Mouse (Mus musculus) hindbrain, embryonic 10.5 days (tissue): ENCODE data around the gene Elovl2. TPM values are rescaled to one million over a fixed set of nuclear protein-coding genes. Genes with fewer than 3 reads are reported as not detected.
"Not testable (repeated sequence)": the region's sequence is repeated elsewhere in the genome, so short reads cannot be mapped to it uniquely, and the experiment has no call there.

Experiments used
- DNase-seq: peaks from one replicate; pipeline ENCODE4 v3.0.0-alpha.2; 2017; ENCODE audit warnings: low spot score
- H3K27ac ChIP-seq: fragments of 300-500 bp; sonication (generic); 2 replicates; pipeline ENCODE4 v1.5.1; 2016; ENCODE audit warnings: mild to moderate bottlenecking, moderate library complexity
- H3K27me3 ChIP-seq: fragments of 300-500 bp; sonication (generic); 2 replicates; pipeline ENCODE4 v1.6.1; 2016; ENCODE audit warnings: mild to moderate bottlenecking; ENCODE audit not compliant: poor library complexity, insufficient read depth, severe bottlenecking
- H3K36me3 ChIP-seq: fragments of 300-500 bp; sonication (generic); 2 replicates; pipeline ENCODE4 v1.6.1; 2016; ENCODE audit warnings: mild to moderate bottlenecking, moderate library complexity
- H3K4me1 ChIP-seq: fragments of 300-500 bp; sonication (generic); replicated peaks from 2 replicates; pipeline ENCODE4 v1.6.1; 2016; ENCODE audit warnings: mild to moderate bottlenecking
- H3K4me3 ChIP-seq: fragments of 300-500 bp; sonication (generic); 2 replicates; pipeline ENCODE4 v1.5.1; 2016; ENCODE audit warnings: mild to moderate bottlenecking, moderate library complexity
- H3K9me3 ChIP-seq: fragments of 300-500 bp; sonication (generic); 2 replicates; pipeline ENCODE4 v1.6.1; 2016; ENCODE audit warnings: mild to moderate bottlenecking, moderate library complexity
- WGBS: fragments of 180-500 bp; shearing (Covaris S2); methylation state at CpG from one replicate; pipeline ENCODE4 v1.1.7; 2016; 5-methylcytosine and 5-hydroxymethylcytosine counted together
- polyA plus RNA-seq: library from polyadenylated mRNA; unstranded; fragments of >200 nt; fragmentation: Nextera tagmentation; extraction: Ambion mirVana; gene quantifications from 2 replicates; pipeline ENCODE4 v1.2.1, GENCODE M21; 2016

Gene Elovl2
- polyA plus RNA-seq, 1 experiment from 2014 or later, result 38.2 TPM

DNA sequence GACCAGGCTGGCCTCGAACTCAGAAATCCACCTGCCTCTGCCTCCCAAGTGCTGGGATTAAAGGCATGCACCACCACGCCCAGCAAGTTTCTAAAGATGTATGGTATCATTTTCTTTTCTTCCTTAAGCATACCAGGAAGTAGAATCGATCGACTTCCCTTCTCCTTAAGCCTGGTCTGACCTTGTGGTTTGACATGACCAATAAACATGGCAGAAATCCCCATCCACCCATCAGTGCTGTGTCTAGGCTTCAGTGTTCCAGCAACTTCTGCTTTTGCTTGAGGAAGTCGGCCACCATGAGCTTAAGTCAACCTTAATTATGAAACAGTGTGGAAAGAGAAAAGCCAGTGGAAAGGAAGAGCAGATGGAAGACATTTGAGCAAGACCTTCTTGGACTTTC, 10.1 kb upstream of the Elovl2 start:
- no peaks in the 10 kb centered on the region for H3K27me3 ChIP-seq
- WGBS, result 88% methylated on average over 5 of the region's 5 CpGs
- no peak overlapping the region for H3K4me3 ChIP-seq
- no peak overlapping the region for H3K27ac ChIP-seq
- H3K9me3 ChIP-seq, result no peaks in the 10 kb centered on the region
- H3K36me3 ChIP-seq, result no peaks in the 10 kb centered on the region
- DNase-seq, result no peak
- H3K4me1 ChIP-seq, result no peaks in the 10 kb centered on the region

GRCm38 (mm10) chr13:41228060-41228459, 7.9 kb upstream of the Elovl2 start:
- Histone ChIP-seq H3K27ac (no peak overlapping the region), H3K27me3 (no peaks in the 10 kb centered on the region), H3K4me3 (no peak overlapping the region), H3K36me3 (no peaks in the 10 kb centered on the region), H3K9me3 (no peaks in the 10 kb centered on the region), H3K4me1 (no peaks in the 10 kb centered on the region)
- no peak for DNase-seq
- 87% methylated on average over 5 of the region's 5 CpGs for WGBS

DNA sequence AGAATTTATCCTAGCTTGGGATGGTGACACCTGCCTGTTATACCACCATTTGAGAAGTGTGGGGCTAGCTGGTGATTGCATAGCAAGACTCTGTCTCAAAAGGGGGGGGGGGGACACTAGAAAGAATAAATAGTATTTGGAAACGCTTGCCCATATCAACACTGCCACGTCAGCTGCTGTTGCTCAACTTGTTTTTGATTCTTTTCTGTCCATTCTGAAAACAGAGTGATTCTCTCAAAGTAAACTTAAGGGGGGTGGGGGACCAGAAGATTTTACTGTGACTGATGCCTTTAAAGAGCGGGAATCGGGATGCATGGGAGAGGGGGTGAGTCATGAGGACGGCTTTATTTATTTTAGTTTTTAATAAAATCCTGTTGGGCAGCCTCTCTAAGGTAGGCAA, 6.3 kb upstream of the Elovl2 start:
- WGBS, result 80% methylated on average over 5 of the region's 5 CpGs
- H3K4me3 ChIP-seq, result no peak overlapping the region
- H3K36me3 ChIP-seq, result no peaks in the 10 kb centered on the region
- peaks cover 10% of the 10 kb centered on the region for H3K9me3 ChIP-seq
- DNase-seq, result no peak
- no peaks in the 10 kb centered on the region for H3K4me1 ChIP-seq
- H3K27ac ChIP-seq, result no peak overlapping the region
- no peaks in the 10 kb centered on the region for H3K27me3 ChIP-seq

DNA sequence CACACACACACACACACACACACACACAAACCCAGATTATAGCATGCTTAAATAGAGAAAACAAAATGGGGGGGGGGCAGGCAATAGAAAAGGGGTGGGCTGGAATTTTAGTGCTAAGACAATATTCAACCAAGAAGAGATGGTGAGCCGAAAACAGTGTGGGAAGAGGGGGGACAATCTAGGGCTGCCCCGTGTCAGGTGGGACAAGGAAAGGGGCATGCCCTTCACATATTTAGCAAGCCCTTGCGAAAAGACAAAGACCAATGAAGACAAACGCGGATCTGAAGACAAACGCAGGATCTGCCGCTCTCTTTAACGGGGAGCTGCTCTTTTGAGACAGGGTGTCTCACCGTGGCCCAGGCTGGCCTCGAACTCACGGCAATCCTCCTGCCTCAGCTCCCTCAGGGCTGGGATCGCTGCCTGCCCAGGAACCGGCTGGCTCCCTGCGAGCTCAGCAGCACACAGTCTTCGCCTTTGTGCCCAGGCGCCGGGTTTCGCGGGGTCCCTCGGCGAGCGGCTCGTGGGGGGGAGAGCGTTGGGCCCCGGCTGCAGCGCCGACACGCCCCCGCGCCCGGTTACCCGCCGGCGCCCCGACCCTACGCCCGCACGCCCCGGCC, 410 bp downstream of the Elovl2 start:
- Histone ChIP-seq H3K27ac (peak overlapping the region; percentile 93), H3K27me3 (no peaks in the 10 kb centered on the region), H3K36me3 (no peaks in the 10 kb centered on the region), H3K9me3 (peaks cover 21% of the 10 kb centered on the region), H3K4me3 (peak overlapping the region; percentile 80), H3K4me1 (peaks cover 17% of the 10 kb centered on the region)
- DNase-seq, result no peak
- WGBS, result 4% methylated on average over 39 of the region's 39 CpGs

GRCm38 (mm10) chr13:41219056-41219455, 1.1 kb downstream of the Elovl2 start:
- H3K9me3 ChIP-seq, result peaks cover 21% of the 10 kb centered on the region
- 30% methylated on average over 1 of the region's 1 CpGs for WGBS
- H3K27ac ChIP-seq, result peak overlapping the region; percentile 93; the same call in 1 of the 2 replicates
- H3K27me3 ChIP-seq, result no peaks in the 10 kb centered on the region
- H3K4me1 ChIP-seq, result peaks cover 17% of the 10 kb centered on the region
- peak overlapping the region; percentile 80 for H3K4me3 ChIP-seq
- DNase-seq, result no peak
- no peaks in the 10 kb centered on the region for H3K36me3 ChIP-seq

- DNase-seq, result no peak
- no peaks in the 10 kb centered on the region for H3K27me3 ChIP-seq
- no peak overlapping the region for H3K27ac ChIP-seq
- H3K9me3 ChIP-seq, result peaks cover 8% of the 10 kb centered on the region
- H3K4me3 ChIP-seq, result no peak overlapping the region
- H3K36me3 ChIP-seq, result no peaks in the 10 kb centered on the region
- peaks cover 17% of the 10 kb centered on the region for H3K4me1 ChIP-seq
- WGBS, result 72% methylated on average over 3 of the region's 3 CpGs
These were observed 4.0 kb downstream of the Elovl2 start for GRCm38 (mm10) chr13:41216236-41216635.

DNA sequence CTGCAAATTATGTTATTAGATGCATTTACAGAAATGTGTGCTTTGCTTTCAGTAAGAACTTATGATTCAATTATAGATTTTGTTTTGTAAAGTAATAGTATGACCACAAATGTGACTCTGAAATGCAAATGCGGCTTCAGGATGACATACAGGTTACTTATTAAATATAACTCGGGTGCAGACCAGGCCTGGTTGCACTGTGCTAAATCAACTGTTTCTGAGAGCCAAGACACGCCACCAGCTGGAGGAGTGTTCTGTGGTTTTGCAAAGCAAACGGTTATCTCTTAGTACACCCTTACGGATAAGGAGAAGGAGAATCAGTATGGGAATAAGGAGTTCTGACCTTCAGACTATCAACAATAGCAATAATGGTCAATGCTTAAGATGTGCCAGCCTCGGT, 4.5 kb downstream of the Elovl2 start:
- DNase-seq, result no peak
- Histone ChIP-seq H3K27ac (no peak overlapping the region), H3K27me3 (no peaks in the 10 kb centered on the region), H3K36me3 (no peaks in the 10 kb centered on the region), H3K4me1 (peaks cover 17% of the 10 kb centered on the region), H3K4me3 (no peak overlapping the region), H3K9me3 (peaks cover 2% of the 10 kb centered on the region)
- 91% methylated on average over 6 of the region's 6 CpGs for WGBS

DNA sequence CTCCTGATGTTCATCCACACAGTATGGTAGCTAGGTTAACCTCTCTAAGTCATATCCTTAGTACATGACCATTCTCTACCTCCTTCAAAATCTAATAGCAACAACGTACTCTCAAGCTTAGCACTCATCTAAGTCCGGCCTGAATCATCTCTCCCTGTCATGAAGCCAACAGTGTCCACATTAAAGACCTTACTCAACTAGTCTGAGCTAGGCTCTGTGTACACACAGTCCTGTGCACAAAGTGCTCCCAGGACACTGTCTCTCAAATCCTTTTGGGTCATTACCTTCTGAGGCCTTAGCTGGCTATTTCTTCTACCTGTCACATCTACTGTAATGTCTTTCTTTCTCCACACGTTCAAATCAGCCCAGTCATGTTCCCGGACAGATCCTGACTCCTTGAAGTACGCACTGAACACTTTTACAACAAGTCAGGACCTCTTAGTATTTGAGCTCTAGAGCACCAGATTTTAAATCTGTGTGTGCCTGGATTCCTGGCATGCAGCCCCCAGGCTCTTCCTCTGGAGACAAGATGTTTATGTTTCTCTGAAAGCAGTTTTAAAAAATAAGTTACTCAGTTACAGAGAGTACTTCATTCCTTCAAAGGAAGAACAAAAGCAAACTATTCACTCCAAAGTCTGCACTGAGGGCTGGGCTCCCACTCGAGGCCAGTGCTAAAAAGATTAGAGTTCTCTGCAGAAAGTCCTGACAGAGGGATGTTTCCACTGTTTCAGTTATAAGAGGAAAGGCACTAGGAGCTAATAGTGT, 7.5 kb downstream of the Elovl2 start:
- WGBS, result 82% methylated on average over 6 of the region's 6 CpGs
- Histone ChIP-seq H3K27ac (no peak overlapping the region), H3K4me3 (no peak overlapping the region), H3K27me3 (no peaks in the 10 kb centered on the region), H3K4me1 (peaks cover 3% of the 10 kb centered on the region), H3K9me3 (no peaks in the 10 kb centered on the region), H3K36me3 (0 out of 2 replicates have a peak, but pooled peaks cover 4% of the 10 kb centered on the region)
- DNase-seq, result no peak

DNA sequence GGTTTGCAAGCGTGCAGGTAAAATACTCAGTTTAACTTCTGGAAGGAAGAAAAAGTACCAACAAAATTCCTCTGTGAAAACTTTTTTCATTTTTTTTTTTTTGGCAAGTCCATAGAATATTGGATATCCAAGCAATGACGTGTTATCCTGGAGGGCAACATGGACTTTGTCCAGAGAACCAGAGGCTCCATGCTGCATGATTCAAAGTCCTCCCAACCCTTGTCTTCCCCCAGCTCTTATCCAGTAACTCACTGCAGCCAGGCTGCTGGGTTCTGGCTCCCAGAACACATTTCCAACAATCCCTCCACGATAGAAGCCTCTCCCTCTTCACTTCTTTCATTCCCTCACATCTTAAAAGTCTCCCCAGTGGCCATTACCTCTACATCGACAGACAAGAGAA, 8.9 kb downstream of the Elovl2 start:
- WGBS, result 87% methylated on average over 4 of the region's 4 CpGs
- H3K36me3 ChIP-seq, result 0 out of 2 replicates have a peak, but pooled peaks cover 4% of the 10 kb centered on the region
- no peak overlapping the region for H3K4me3 ChIP-seq
- no peaks in the 10 kb centered on the region for H3K27me3 ChIP-seq
- H3K27ac ChIP-seq, result no peak overlapping the region
- DNase-seq, result no peak
- no peaks in the 10 kb centered on the region for H3K9me3 ChIP-seq
- H3K4me1 ChIP-seq, result peaks cover 2% of the 10 kb centered on the region

GRCm38 (mm10) chr13:41206241-41206640, 14.0 kb downstream of the Elovl2 start:
- WGBS, result 90% methylated on average over 5 of the region's 5 CpGs
- H3K9me3 ChIP-seq, result no peaks in the 10 kb centered on the region

DNA sequence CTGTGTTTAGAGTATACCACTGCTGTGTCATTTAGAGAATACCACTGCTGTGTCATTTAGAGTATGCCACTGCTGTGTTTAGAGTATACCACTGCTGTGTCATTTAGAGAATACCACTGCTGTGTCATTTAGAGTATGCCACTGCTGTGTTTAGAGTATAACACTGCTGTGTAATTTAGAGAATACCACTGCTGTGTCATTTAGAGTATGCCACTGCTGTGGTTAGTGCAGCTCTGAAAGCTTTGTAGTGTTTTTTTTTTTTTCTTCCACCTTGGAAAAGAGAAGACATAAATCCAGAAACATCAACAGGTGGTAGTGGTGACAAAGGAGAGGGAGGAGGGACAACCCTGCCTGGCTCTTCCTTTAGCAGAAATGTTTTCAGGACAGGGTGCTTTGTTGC, 14.6 kb downstream of the Elovl2 start:
- DNase-seq, H3K9me3 ChIP-seq, H3K27ac ChIP-seq, H3K4me3 ChIP-seq, H3K36me3 ChIP-seq, H3K27me3 ChIP-seq: not testable (repeated sequence)
- peaks cover 15% of the 10 kb centered on the region for H3K4me1 ChIP-seq

More at GRCm38 (mm10) chr13:41206241-41206640, 14.0 kb downstream of the Elovl2 start:
- no peak for DNase-seq
- H3K36me3 ChIP-seq, result 0 out of 2 replicates have a peak, but pooled peaks cover 4% of the 10 kb centered on the region
- no peak overlapping the region for H3K4me3 ChIP-seq
- no peak overlapping the region for H3K27ac ChIP-seq
- peaks cover 15% of the 10 kb centered on the region for H3K4me1 ChIP-seq
- no peaks in the 10 kb centered on the region for H3K27me3 ChIP-seq

- peaks cover 15% of the 10 kb centered on the region for H3K4me1 ChIP-seq
- WGBS, result 75% methylated on average over 9 of the region's 9 CpGs
These were observed 16.5 kb downstream of the Elovl2 start for GRCm38 (mm10) chr13:41203691-41204090.

DNA sequence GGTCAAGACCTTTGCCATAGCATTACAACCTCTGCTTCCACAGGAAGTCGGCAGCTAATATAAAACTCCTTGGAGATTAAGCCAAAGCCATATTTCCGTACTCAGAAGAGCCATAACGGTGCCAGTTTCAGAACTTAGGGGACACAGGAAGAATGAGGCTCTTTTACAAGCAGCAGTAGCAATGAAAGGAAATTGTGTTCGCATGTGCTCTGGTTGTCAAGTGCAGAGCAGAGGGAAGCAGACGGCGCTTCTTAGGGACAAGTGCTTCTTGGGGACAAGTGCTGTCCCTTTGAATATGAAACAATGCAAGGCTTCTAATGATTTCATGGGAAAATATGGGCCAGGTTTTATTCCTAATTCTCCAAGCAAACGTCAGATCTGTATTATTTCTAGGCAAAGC, 16.9 kb downstream of the Elovl2 start:
- H3K27me3 ChIP-seq, result no peaks in the 10 kb centered on the region
- H3K9me3 ChIP-seq, result no peaks in the 10 kb centered on the region
- peaks cover 15% of the 10 kb centered on the region for H3K4me1 ChIP-seq
- H3K4me3 ChIP-seq, result no peak overlapping the region
- H3K27ac ChIP-seq, result 0 out of 2 replicates have a peak overlapping the region, but pooled peaks have one; percentile 2
- no peaks in the 10 kb centered on the region for H3K36me3 ChIP-seq
- WGBS, result 70% methylated on average over 7 of the region's 7 CpGs
- no peak for DNase-seq

More at GRCm38 (mm10) chr13:41203691-41204090, 16.5 kb downstream of the Elovl2 start:
- Histone ChIP-seq H3K4me3 (no peak overlapping the region), H3K36me3 (no peaks in the 10 kb centered on the region), H3K9me3 (no peaks in the 10 kb centered on the region), H3K27ac (no peak overlapping the region), H3K27me3 (no peaks in the 10 kb centered on the region)
- no peak for DNase-seq
